Mouse (Mus musculus): Measurements from ENCODE around the gene Zfp433. TPM values are rescaled to one million over a fixed set of nuclear protein-coding genes. Genes with fewer than 3 reads are reported as not detected.
"Not testable (repeated sequence)": the region's sequence is repeated elsewhere in the genome, so short reads cannot be mapped to it uniquely, and the experiment has no call there.

Zfp433 gene
- polyA plus RNA-seq (2015; fragmentation: Nextera tagmentation; extraction: Ambion mirVana) = 9.6 and 11.3 TPM in 2 replicates

- H3K27me3 ChIP-seq (replicated peaks; ENCODE audit: control insufficient read depth, insufficient read depth, low read length); H3K9ac ChIP-seq (ENCODE audit: low read depth, low read length); H3K9me3 ChIP-seq (ENCODE audit: control insufficient read depth, low read length); H3K4me1 ChIP-seq (ENCODE audit: control insufficient read depth, insufficient read depth, low read length); H3K4me3 ChIP-seq (ENCODE audit: low read length); H3K36me3 ChIP-seq (ENCODE audit: control insufficient read depth, insufficient read depth, low read length); H3K4me2 ChIP-seq (ENCODE audit: low read depth, low read length); H3K27ac ChIP-seq (ENCODE audit: low read length): not testable (repeated sequence)
- WGBS = no CpG with 5 or more reads among the region's 46 CpGs
- ATAC-seq = peak; percentile 100
Measured at GRCm38 (mm10) chr10:81704531-81705301, at the start of gene Zfp433. TSS of gene Zfp433 (plus strand) at chr10:81704825.

GRCm38 (mm10) chr10:81655178-81655577, 49.4 kb upstream of the Zfp433 start:
- Histone ChIP-seq H3K27me3 (replicated peaks; ENCODE audit: control insufficient read depth, insufficient read depth, low read length) (no peaks in the 10 kb centered on the region), H3K4me1 (ENCODE audit: control insufficient read depth, insufficient read depth, low read length) (no peaks in the 10 kb centered on the region), H3K27ac (ENCODE audit: low read length) (no peak overlapping the region), H3K9ac (ENCODE audit: low read depth, low read length) (no peak overlapping the region), H3K4me2 (ENCODE audit: low read depth, low read length) (no peak overlapping the region), H3K9me3 (ENCODE audit: control insufficient read depth, low read length) (peaks cover 19% of the 10 kb centered on the region), H3K4me3 (ENCODE audit: low read length) (no peak overlapping the region), H3K36me3 (ENCODE audit: control insufficient read depth, insufficient read depth, low read length) (peaks cover 14% of the 10 kb centered on the region)
- no peak for ATAC-seq
- 90% methylated on average over 10 of the region's 10 CpGs for WGBS

GRCm38 (mm10) chr10:81656174-81656573, 48.5 kb upstream of the Zfp433 start:
- Histone ChIP-seq H3K27me3 (replicated peaks; ENCODE audit: control insufficient read depth, insufficient read depth, low read length) (no peaks in the 10 kb centered on the region), H3K4me1 (ENCODE audit: control insufficient read depth, insufficient read depth, low read length) (no peaks in the 10 kb centered on the region), H3K4me2 (ENCODE audit: low read depth, low read length) (no peak overlapping the region), H3K27ac (ENCODE audit: low read length) (no peak overlapping the region), H3K9me3 (ENCODE audit: control insufficient read depth, low read length) (peaks cover 19% of the 10 kb centered on the region), H3K9ac (ENCODE audit: low read depth, low read length) (no peak overlapping the region), H3K36me3 (ENCODE audit: control insufficient read depth, insufficient read depth, low read length) (peaks cover 14% of the 10 kb centered on the region), H3K4me3 (ENCODE audit: low read length) (no peak overlapping the region)
- ATAC-seq = no peak
- 100% methylated on average over 2 of the region's 2 CpGs for WGBS

DNA sequence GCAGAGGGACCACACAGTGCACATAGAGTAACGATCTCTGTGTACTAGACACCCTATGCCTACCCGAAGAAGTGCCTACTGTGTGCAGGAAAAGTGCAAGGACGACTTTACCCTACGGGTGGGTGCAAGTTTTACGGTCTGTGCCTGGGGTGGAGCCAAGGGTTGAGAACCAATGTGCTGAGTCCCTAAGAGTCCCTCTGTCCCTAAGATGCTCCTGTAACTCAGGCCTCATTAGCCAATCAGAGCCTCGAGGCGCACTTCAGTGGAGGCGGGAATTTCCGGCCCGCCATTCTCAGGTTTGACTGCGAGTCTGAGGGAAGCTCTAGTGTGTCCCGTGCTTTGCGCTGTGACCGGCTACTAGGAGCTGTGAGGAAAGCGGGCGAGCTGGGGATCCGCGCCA, 17.5 kb upstream of the Zfp433 start:
- no CpG with 5 or more reads among the region's 18 CpGs for WGBS
- not testable (repeated sequence) for H3K9me3 ChIP-seq (ENCODE audit: control insufficient read depth, low read length)
- ATAC-seq = peak; percentile 53; the same call in 1 of the 2 replicates

DNA sequence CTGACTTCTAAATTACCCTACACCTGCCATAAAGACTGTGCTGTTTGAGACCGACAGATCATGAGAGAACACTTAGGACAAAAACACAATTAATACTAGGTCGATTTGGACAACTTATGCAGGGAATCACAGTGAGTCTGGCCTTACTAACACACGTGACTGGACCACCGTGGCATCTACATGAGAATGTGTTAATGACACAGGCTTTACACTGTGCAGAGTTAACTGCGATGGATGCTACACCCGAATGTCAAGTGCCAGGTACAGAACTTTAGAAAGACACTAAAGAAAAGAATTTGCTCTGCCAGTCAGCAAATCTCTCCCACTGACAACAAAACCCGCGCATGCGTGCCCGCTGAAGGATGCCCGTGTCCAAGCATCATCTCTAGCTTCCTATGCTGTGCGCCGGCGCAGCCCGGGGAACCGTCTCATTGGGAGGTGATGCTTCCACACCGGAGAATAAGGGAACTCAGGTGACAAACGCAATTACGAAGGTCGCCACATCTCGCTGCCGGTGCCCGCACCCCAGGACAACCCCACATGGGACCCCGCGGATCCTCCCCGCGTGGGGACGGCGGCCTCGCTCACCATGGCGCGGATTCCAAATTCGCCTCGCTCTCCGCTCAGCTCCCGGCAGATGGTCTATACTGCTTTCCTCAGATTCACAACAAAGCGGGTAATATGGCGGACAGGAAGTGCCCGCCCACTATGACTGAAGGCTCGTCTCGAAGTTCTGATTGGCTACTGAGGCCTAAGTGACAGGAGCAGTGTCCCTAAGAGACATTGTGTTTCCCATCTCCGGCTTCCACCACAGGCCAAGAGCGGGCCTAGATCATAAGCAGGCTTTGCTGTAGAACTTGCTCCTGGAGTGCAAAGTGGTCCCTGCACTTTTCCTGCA, 66.1 kb downstream of the Zfp433 start, which contains the start of gene Gm3055:
Gene Gm3055, minus strand, starts transcription at position 656 of the 898 bp plus-strand sequence.
- not testable (repeated sequence) for H3K4me3 ChIP-seq (ENCODE audit: low read length)
- ATAC-seq = peak; percentile 99

More for the DNA sequence above, 17.5 kb upstream of the Zfp433 start:
- not testable (repeated sequence) for H3K27ac ChIP-seq (ENCODE audit: low read length); H3K4me3 ChIP-seq (ENCODE audit: low read length); H3K9ac ChIP-seq (ENCODE audit: low read depth, low read length); H3K4me2 ChIP-seq (ENCODE audit: low read depth, low read length); H3K4me1 ChIP-seq (ENCODE audit: control insufficient read depth, insufficient read depth, low read length); H3K36me3 ChIP-seq (ENCODE audit: control insufficient read depth, insufficient read depth, low read length); H3K27me3 ChIP-seq (replicated peaks; ENCODE audit: control insufficient read depth, insufficient read depth, low read length)

DNA sequence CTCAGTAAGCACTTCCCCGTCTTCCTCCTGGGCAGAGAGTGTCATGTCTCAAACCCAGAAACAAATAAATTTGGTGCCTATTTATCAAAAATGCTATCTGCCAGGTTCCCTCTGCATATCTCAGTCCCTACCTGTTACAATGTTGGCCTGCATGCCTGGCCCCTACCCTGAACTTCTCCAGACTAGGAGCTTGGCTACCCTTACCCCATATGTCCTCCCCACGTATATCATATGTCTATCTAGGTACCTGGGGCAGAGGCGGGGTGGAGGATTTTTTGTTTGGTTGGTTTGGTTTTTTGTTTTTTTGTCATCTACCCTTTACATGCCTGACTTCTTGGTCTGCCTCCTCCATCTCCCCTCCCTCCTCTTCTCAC, 66.8 kb downstream of the Zfp433 start:
- not testable (repeated sequence) for H3K36me3 ChIP-seq (ENCODE audit: control insufficient read depth, insufficient read depth, low read length); H3K9ac ChIP-seq (ENCODE audit: low read depth, low read length); H3K27me3 ChIP-seq (replicated peaks; ENCODE audit: control insufficient read depth, insufficient read depth, low read length); H3K9me3 ChIP-seq (ENCODE audit: control insufficient read depth, low read length); H3K4me1 ChIP-seq (ENCODE audit: control insufficient read depth, insufficient read depth, low read length); H3K4me3 ChIP-seq (ENCODE audit: low read length); H3K4me2 ChIP-seq (ENCODE audit: low read depth, low read length); H3K27ac ChIP-seq (ENCODE audit: low read length)
- WGBS = no CpG with 5 or more reads among the region's 3 CpGs
- peak; percentile 57 for ATAC-seq

More for the DNA sequence above, 66.1 kb downstream of the Zfp433 start, which contains the start of gene Gm3055:
- WGBS = no CpG with 5 or more reads among the region's 43 CpGs
- H3K9ac ChIP-seq (ENCODE audit: low read depth, low read length); H3K4me1 ChIP-seq (ENCODE audit: control insufficient read depth, insufficient read depth, low read length); H3K4me2 ChIP-seq (ENCODE audit: low read depth, low read length); H3K9me3 ChIP-seq (ENCODE audit: control insufficient read depth, low read length); H3K27ac ChIP-seq (ENCODE audit: low read length); H3K27me3 ChIP-seq (replicated peaks; ENCODE audit: control insufficient read depth, insufficient read depth, low read length); H3K36me3 ChIP-seq (ENCODE audit: control insufficient read depth, insufficient read depth, low read length): not testable (repeated sequence)

Other genes starting within 250 kb of the Zfp433 start
- gene Nfic, start 249.2 kb upstream of the Zfp433 start, polyA plus RNA-seq (2015; fragmentation: Nextera tagmentation; extraction: Ambion mirVana) = 49.8 and 55.8 TPM in 2 replicates
- gene Celf5, start 222.1 kb upstream of the Zfp433 start, polyA plus RNA-seq (2015; fragmentation: Nextera tagmentation; extraction: Ambion mirVana) = 1.4 and 1.5 TPM in 2 replicates
- gene Ncln, start 208.4 kb upstream of the Zfp433 start, polyA plus RNA-seq (2015; fragmentation: Nextera tagmentation; extraction: Ambion mirVana) = 126 and 137 TPM in 2 replicates
- 0.86 and 0.99 TPM in 2 replicates for gene S1pr4, start 204.7 kb upstream of the Zfp433 start, polyA plus RNA-seq (2015; fragmentation: Nextera tagmentation; extraction: Ambion mirVana)
- 1.1 and 1.5 TPM in 2 replicates for gene Gna15, start 180.6 kb upstream of the Zfp433 start, polyA plus RNA-seq (2015; fragmentation: Nextera tagmentation; extraction: Ambion mirVana)
- gene Gna11, start 159.6 kb upstream of the Zfp433 start, polyA plus RNA-seq (2015; fragmentation: Nextera tagmentation; extraction: Ambion mirVana) = 296 and 339 TPM in 2 replicates
- 473 and 518 TPM in 2 replicates for gene Aes, start 145.3 kb upstream of the Zfp433 start, polyA plus RNA-seq (2015; fragmentation: Nextera tagmentation; extraction: Ambion mirVana)
- gene Tle2, start 130.3 kb upstream of the Zfp433 start, polyA plus RNA-seq (2015; fragmentation: Nextera tagmentation; extraction: Ambion mirVana) = 12.6 and 13.6 TPM in 2 replicates
- 21.0 and 22.7 TPM in 2 replicates for gene Tle6, start 103.8 kb upstream of the Zfp433 start, polyA plus RNA-seq (2015; fragmentation: Nextera tagmentation; extraction: Ambion mirVana)
- 0.61 and 1.2 TPM in 2 replicates for gene BC025920, start 98.6 kb upstream of the Zfp433 start, polyA plus RNA-seq (2015; fragmentation: Nextera tagmentation; extraction: Ambion mirVana)
- 29.3 and 29.5 TPM in 2 replicates for gene Sirt6, start 77.0 kb upstream of the Zfp433 start, polyA plus RNA-seq (2015; fragmentation: Nextera tagmentation; extraction: Ambion mirVana)
- 8.2 and 8.7 TPM in 2 replicates for gene Ankrd24, start 76.3 kb upstream of the Zfp433 start, polyA plus RNA-seq (2015; fragmentation: Nextera tagmentation; extraction: Ambion mirVana)
- 3.3 and 3.6 TPM in 2 replicates for gene Gm10778, start 55.8 kb upstream of the Zfp433 start, polyA plus RNA-seq (2015; fragmentation: Nextera tagmentation; extraction: Ambion mirVana)
- gene Gm3055, start 66.3 kb downstream of the Zfp433 start, polyA plus RNA-seq (2015; fragmentation: Nextera tagmentation; extraction: Ambion mirVana) = 6.0 TPM in 2 replicates
- gene Gm4767, start 107.4 kb downstream of the Zfp433 start, polyA plus RNA-seq (2015; fragmentation: Nextera tagmentation; extraction: Ambion mirVana) = 2.3 and 2.8 TPM in 2 replicates
- gene Gm32687, start 159.1 kb downstream of the Zfp433 start, polyA plus RNA-seq (2015; fragmentation: Nextera tagmentation; extraction: Ambion mirVana) = 5.8 and 6.9 TPM in 2 replicates
- 2.2 and 2.6 TPM in 2 replicates for gene Zfp781, start 225.7 kb downstream of the Zfp433 start, polyA plus RNA-seq (2015; fragmentation: Nextera tagmentation; extraction: Ambion mirVana)